Mouse (Mus musculus) left cerebral cortex, adult 9 months (tissue): ENCODE measurements around the gene 4931406P16Rik.
A peak's percentile ranks its signal among the peaks of the same experiment; 100 is the strongest.
"Not testable (repeated sequence)": the region's sequence is repeated elsewhere in the genome, so short reads cannot be mapped to it uniquely, and the experiment has no call there.

Experiments used
- DNase-seq, 2 experiments: peaks; one replicate each; pipeline ENCODE4 v3.0.0; 2022; ENCODE audit warnings: low spot score in 2 of 2

The 4931406P16Rik gene

GRCm38 (mm10) chr7:34313443-34313875 is at the start of gene 4931406P16Rik:
Gene 4931406P16Rik, minus strand, starts transcription at chr7:34313551.
- peak; percentile 27 to 74 for DNase-seq

DNA sequence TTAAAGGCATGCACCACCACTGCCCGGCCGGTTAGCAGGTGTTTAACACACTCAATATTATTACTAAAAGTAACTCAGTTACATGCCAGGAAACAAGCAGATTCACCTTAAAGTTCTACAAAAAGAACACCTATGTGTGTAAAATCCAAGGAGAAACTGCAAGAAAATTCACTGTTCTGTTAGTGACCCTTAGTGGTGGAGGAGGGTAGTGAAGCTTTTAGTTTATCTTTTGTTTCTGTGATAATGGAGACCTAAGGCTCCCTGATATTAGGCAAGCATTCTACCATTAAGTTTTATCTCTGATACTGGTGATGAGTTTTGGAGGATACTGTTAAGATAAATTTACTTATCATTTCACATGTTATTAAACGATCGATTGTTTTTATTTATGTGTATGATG is 42.3 kb upstream of the 4931406P16Rik start:
- no peak for DNase-seq

DNA sequence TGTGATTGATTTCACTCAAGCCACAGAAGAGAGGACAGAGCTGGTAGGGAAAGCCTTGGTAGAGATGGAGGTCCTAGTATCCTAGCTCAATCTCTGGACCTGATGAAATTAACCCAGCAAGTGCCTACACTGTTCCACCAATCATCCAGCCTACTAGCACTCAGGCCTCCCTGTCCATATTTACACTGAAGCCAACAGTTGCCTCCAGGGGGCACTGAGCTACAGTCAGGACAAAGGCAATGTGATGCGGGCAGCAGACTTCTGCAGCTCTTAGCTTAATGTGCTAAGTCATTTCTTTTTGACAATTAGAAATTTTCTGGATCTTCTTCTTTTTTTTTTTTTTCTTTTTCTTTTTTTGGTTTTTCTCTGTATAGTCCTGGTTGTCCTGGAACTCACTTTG is 38.6 kb upstream of the 4931406P16Rik start:
- DNase-seq, result no peak

DNA sequence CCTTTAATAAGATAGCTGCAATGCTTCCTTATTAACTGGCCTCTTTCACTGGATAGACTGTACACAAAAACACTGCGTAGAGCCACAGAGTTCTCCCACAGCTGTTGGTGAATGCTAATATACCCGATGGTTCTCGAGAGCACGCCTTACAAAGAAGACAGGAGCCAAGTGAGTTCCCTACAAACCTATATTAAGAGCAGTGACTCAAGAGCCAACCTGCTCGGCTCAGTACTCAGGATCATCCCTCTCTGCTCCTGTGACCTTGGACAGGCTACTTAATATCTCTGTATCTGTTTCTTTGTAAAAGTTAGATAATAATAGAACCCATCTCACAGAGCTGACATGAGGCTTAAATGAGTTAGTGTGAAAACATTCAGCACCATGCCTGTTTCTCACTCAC is 36.8 kb upstream of the 4931406P16Rik start:
- DNase-seq, result no peak

DNA sequence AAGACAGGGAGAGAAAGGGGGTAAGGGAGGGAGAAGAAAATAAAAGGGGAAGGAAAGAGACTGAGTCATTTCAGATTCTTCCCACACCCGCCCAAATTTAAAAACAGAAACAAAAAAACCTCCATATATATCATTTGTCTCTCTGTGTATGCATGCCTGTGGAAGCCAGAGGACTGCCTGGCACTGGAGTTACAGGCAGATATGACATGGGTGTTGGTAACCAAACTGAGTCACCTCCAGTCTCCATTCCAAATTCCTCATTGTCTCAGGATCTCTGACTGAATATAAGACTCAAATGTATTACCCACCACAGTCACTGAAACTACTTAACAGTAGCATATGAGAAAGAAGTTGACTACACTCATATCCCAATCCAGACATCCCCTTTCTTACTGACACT is 34.7 kb upstream of the 4931406P16Rik start:
- no peak for DNase-seq

DNA sequence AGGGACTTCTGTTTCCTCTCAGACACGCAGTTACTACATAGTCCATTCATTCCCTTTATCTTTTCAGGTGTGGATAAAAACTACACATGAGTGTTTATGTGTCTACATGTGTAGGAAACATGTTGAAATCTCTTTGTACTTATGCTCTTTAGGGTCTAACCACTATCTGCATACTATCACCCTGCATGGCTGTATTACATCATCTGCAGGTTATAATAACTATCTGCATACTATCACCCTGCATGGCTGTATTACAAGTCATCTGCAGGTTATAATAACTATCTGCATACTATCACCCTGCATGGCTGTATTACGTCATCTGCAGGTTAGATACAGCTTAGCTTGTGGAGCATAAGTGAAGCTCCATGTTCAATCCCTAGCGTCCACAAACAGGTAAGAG is 33.7 kb upstream of the 4931406P16Rik start:
- no peak for DNase-seq

- no peak for DNase-seq
Measured at GRCm38 (mm10) chr7:34346505-34346904, 33.2 kb upstream of the 4931406P16Rik start.

GRCm38 (mm10) chr7:34342040-34342793 is 28.9 kb upstream of the 4931406P16Rik start:
- DNase-seq, result peak; percentile 30 to 67

DNA sequence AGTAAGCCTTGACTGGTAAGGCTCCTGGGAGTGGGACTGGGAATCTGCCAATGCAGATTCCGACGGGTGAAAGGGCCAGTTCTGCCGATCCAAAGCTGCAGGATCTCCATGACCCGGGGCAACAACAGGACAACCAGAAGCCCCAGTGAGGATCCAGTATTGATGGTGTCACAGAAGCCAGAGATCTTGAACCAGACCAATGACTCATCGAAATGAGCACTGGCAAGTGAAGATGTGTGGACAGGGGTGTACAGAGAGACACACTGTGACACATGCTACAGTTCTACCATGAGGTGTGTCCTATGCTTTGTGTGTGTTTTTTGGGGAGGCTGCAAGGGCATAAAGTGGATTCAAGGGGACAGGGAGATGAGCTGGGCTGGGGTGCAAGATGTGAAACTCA is 27.5 kb upstream of the 4931406P16Rik start:
- DNase-seq, result no peak

DNA sequence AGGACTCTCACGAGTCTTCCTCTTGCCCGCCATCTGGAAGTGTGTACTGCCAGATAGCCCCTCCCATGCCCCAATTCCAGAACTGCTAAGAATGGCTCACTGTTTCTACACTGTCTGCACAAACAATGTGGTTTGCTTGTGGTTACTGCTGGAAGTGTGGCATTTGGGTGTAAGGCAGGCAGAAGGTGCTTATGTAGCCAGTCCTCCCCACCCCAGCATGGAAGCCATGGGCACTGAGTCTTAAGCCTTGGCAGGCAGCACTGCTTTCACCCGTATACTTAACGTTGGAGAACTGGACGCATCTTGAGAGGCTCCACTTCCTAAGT is 25.8 kb upstream of the 4931406P16Rik start:
- DNase-seq, result peak in 1 of 2 experiments; percentile 25

DNA sequence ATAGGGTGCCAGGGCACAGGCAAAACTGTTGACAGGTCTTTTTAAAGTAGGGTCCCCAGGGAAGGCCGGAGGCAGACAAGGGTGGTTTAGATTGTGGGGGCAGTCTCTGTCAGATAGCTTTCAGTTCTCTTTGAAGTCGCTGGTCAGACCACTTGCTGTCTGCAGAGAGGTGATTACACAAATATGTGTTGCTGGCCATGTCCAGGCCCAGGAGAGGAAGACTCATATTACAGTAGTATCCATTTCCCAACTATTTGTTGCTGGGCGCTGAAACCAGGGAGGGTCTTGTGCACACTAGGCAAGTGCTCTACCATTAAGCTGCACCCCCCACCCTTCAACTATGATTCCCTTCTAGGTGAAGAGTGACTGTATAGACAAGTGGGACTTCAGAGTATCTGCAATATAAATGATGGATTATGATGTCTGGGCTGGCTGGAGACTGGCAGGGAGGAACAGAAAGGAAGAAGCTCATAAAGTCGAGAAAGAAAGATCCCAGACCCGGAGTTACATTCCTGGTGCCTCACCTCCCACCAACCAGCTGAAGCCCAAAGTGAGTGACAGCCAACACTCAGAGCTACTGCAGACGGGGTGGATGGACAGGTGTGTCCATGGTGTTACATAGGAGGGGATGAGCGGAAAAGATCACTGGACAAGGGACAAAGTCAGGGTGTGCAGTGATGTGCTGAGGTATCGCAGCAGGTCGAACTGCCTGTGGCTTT is 25.3 kb upstream of the 4931406P16Rik start:
- no peak for DNase-seq

GRCm38 (mm10) chr7:34337268-34337667 is 23.9 kb upstream of the 4931406P16Rik start:
- DNase-seq, result no peak

DNA sequence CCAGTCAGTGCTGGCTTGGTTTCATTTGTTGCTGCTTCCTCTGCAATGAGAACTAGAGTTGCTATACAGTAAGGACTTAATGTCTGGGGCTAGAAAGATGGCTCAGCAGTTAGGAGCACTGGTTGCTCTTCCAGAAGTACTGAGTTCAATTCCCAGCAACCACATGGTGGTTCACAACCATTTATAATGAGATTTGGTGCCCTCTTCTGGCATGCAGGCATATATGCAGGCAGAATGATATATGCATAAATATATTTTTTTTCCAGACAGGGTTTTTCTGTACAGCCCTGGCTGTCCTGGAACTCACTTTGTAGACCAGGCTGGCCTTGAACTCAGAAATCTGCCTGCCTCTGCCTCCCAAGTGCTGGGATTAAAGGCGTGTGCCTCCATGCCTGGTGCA is 23.2 kb upstream of the 4931406P16Rik start:
- not testable (repeated sequence) for DNase-seq

DNA sequence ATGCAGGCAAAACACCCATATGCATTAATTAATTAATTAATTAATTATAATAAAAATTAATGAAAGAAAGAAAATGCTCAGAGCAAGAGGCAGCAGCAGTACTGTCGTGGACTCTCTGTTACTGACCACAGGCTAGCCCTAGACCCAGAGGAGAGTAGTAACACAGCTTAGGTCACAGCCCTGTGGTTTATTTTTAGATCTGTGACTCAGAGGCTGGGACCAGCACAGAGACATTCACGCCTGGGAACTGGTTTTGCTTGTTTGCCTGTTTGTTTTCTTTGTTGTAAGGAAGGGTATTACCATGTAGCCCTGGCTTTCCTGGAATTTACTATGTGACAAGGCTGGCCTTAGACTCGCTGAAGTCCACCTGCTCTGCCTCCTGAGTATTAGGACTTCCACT is 14.1 kb upstream of the 4931406P16Rik start:
- no peak for DNase-seq

GRCm38 (mm10) chr7:34324857-34325256 is 11.5 kb upstream of the 4931406P16Rik start:
- DNase-seq, result no peak

DNA sequence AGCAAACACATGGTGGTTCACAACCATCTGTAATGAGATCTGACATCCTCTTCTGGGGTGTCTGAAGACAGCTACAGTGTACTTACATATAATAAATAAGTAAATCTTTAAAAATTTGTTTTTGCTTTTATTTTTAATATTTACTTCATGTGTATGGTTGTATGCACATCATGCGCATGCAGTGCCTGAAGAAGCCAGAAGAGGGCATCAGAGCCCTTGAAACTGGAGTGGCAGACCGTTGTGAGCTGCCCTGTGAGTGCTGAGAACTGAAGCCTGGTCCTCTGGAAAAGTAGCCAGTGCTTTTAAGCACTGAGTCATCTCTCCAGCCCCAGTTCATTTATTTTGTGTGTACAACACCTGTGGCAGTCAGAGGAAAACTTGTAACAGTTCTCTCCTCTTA is 10.7 kb upstream of the 4931406P16Rik start:
- DNase-seq, result no peak

DNA sequence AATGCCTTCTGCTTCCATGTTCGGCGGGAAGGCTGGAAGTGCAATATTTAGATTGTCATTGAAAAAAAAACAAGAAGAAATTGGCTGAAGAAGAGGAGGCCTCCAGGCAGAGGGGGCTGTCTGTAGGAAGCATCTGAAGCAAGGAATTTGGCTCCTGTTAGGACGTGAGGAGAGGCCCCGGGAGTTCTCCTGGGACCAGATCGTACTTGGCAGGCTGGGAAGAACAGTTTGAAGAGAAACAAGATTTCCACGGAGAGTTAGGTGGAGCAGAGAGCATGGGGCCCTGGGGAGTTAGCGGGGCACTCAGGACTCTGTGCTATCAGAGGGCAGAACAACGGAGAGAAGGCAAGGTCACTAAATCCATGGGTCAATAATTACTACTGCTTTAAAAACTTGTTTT is 10.0 kb upstream of the 4931406P16Rik start:
- no peak for DNase-seq

DNA sequence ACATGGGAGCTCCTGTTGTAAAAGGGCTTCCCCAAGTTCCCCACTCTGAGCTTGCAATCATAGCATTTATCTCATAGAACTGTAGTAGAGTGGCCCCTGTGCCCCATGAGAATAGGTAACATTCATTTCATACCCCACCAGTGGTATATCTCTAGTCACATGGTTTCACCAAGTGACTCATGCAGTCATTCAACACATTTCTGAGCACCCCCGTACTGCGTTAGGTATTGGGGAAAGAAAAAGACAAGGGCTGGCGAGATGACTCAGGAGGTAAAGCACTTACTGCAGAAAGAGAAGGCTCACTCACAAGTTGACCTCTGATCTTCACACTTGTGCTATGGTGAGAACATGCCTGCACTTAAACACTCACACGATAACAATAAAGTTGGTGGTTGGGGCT is 8.6 kb upstream of the 4931406P16Rik start:
- no peak for DNase-seq

DNA sequence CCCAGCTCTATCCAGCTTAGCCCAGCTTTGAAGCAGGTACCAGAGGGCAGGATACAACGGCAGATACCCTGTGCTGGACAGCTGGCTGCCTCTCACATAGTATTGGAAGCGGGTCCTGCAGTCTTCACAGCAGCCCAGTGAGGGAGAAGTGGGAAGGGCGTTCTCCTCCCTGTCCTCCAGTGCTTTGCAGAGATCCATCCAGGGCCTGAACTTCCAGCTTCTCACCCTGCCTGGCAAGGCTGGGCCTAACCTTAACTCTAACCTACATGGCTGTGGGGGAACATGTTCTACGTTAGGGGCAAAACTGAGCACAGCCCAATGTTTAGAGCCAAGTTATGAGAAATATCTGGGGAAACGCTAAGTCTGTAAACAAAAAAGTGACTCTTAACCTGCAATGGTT is 7.8 kb upstream of the 4931406P16Rik start:
- no peak for DNase-seq

- DNase-seq, result peak; percentile 65 to 71
Measured at GRCm38 (mm10) chr7:34319957-34320356, 6.6 kb upstream of the 4931406P16Rik start.

DNA sequence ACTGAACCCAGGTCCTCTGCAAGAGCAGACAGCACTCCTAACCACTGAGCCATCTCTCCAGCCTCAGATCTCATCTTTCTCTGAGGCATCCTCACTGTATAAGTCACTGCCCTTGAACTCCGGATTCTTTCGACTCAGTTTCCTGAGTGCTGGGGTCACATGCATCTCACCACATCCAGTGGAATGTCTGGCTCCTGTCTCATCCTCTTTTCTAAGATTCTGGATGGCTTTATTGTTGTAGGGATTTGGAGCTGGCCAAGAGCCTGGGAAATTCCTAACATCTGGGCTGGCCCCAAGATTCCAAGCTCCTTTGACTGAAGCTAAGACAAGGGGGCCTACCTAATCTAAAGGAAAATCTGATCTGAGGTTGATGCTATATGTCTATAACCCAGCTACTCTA is 5.8 kb upstream of the 4931406P16Rik start:
- DNase-seq, result no peak

DNA sequence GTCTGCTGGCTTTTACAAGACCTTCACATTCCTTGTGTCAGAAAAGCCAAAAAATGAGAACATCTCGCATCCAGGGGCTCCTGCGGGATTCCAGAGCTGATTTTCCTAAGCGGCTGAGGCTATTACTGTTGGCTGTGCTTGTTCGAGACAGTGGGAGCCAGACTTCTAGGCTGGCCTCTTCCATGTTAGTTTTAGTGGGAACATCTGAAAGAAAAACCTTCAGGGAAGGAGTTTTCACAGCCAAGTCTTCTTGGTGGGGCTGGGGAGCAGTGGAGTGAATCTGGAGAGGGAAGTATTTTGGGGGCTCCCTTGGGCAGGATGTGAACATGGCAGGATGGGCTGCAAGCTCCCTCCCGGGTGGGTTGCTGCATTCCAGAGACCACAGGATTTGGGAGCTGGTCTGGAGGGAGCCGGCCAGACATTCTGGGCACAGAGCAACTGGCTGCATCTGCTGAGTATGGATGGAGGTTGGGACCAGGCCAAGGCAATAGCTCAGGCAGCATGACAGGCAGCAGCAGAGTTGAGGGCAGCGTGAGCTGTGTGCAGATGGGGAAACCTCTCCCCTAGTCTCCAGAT is 4.6 kb upstream of the 4931406P16Rik start:
- peak in 1 of 2 experiments; percentile 36 for DNase-seq
